Mouse (Mus musculus) neural tube, embryonic 12.5 days (tissue): ENCODE measurements around the gene Tnip2. TPM values are rescaled to one million over a fixed set of nuclear protein-coding genes. Genes with fewer than 3 reads are reported as not detected.

Experiments used
- polyA plus RNA-seq: library from polyadenylated mRNA; unstranded; fragments of >200 nt; fragmentation: Nextera tagmentation; extraction: Ambion mirVana; gene quantifications from 2 replicates; pipeline ENCODE4 v1.2.1, GENCODE M21; 2016

The Tnip2 gene
- polyA plus RNA-seq, 1 experiment from 2014 or later, result 9.3 TPM

Other genes with a start within 250 kb of the Tnip2 start
- gene Zfyve28, start 225.5 kb downstream of the Tnip2 start, polyA plus RNA-seq, result 4.5 and 5.2 TPM in 2 replicates
- gene Cfap99, start 225.4 kb downstream of the Tnip2 start, polyA plus RNA-seq, result not detected in 2 replicates
- 159 TPM in 2 replicates for gene Rnf4, start 177.7 kb downstream of the Tnip2 start, polyA plus RNA-seq
- gene Fam193a, start 144.1 kb downstream of the Tnip2 start, polyA plus RNA-seq, result 14.1 and 17.0 TPM in 2 replicates
- 15.8 and 17.9 TPM in 2 replicates for gene Sh3bp2, start 11.8 kb upstream of the Tnip2 start, polyA plus RNA-seq
- gene Add1, start 59.7 kb upstream of the Tnip2 start, polyA plus RNA-seq, result 200 and 218 TPM in 2 replicates
- 69.2 and 94.9 TPM in 2 replicates for gene Mfsd10, start 123.2 kb upstream of the Tnip2 start, polyA plus RNA-seq
- 23.4 and 25.3 TPM in 2 replicates for gene Nop14, start 146.2 kb upstream of the Tnip2 start, polyA plus RNA-seq
- gene Grk4, start 146.4 kb upstream of the Tnip2 start, polyA plus RNA-seq, result 1.6 and 1.7 TPM in 2 replicates
- gene Htt, start 247.7 kb upstream of the Tnip2 start, polyA plus RNA-seq, result 16.8 and 18.1 TPM in 2 replicates